Mouse (Mus musculus): ENCODE measurements at regions not wholly inside any gene's neighbourhood (a gene's known extent, or its start where the extent isn't known, plus 50 kb on each side); places are given as distances from the start of the nearest gene placed in this dataset.

- TF ChIP-seq EP300 (IDR thresholded peaks at IDR 0.05; ENCODE audit: low read depth in 1 of 2, low read length in 2 of 2) (no peak), CTCF (IDR thresholded peaks at IDR 0.05 in 2 of 3, conservative IDR thresholded peaks at IDR 0.05 in 1 of 3; ENCODE audit: control insufficient read depth in 1 of 3, insufficient read depth in 1 of 3, low read depth in 2 of 3, low read length in 3 of 3, poor library complexity in 1 of 3, severe bottlenecking in 1 of 3) (no peak), RCOR1 (IDR thresholded peaks at IDR 0.05; ENCODE audit: low read depth, low read length) (no peak), GATA1 (IDR thresholded peaks at IDR 0.05; ENCODE audit: low read depth, low read length) (no peak), ZMIZ1 (IDR thresholded peaks at IDR 0.05; ENCODE audit: low read depth, low read length) (no peak), POLR2A (IDR thresholded peaks at IDR 0.05; ENCODE audit: control insufficient read depth in 1 of 2, insufficient read depth in 1 of 2, low read depth in 1 of 2, low read length in 2 of 2, poor library complexity in 1 of 2) (no peak), ELF1 (IDR thresholded peaks at IDR 0.05; ENCODE audit: low read depth, low read length) (no peak), MXI1 (IDR thresholded peaks at IDR 0.05; ENCODE audit: low read depth, low read length) (no peak)
Measured at GRCm38 (mm10) chr4:55475409-55475808, 56.9 kb downstream of the Klf4 start.

All from MEL (cell line).